Mouse (Mus musculus): ENCODE measurements around the gene Gm11938. TPM values are rescaled to one million over a fixed set of nuclear protein-coding genes. Genes with fewer than 3 reads are reported as not detected.

Gene Gm11938
- polyA plus RNA-seq, 1 experiment from 2014 or later, result not detected

GRCm38 (mm10) chr11:99566530-99566929, 36.6 kb downstream of the Gm11938 start, which contains the start of gene Krtap3-1:
Krtap3-1 (minus strand) TSS chr11:99566630.
- no peaks in the 10 kb centered on the region for H3K9me3 ChIP-seq
- H3K4me3 ChIP-seq, result no peak within 1 kb of the TSS
- no peaks in the 10 kb centered on the region for H3K36me3 ChIP-seq
- ATAC-seq (ENCODE audit: low FRiP score, low read depth), result no peak
- 89% methylated on average over 7 of the region's 7 CpGs for WGBS
- H3K4me1 ChIP-seq (replicated peaks), result no peaks in the 10 kb centered on the region
- H3K9ac ChIP-seq, result no peak within 1 kb of the TSS
- H3K27ac ChIP-seq (replicated peaks), result no peak within 1 kb of the TSS
- H3K4me2 ChIP-seq, result no peak within 1 kb of the TSS
- H3K27me3 ChIP-seq, result no peaks in the 10 kb centered on the region

- Histone ChIP-seq H3K9ac (no peak overlapping the region), H3K9me3 (no peaks in the 10 kb centered on the region), H3K4me1 (replicated peaks) (no peaks in the 10 kb centered on the region), H3K27me3 (no peaks in the 10 kb centered on the region), H3K27ac (replicated peaks) (no peak overlapping the region), H3K36me3 (no peaks in the 10 kb centered on the region), H3K4me3 (no peak overlapping the region), H3K4me2 (no peak overlapping the region)
- WGBS, result 81% methylated on average over 6 of the region's 6 CpGs
- no peak for ATAC-seq (ENCODE audit: low FRiP score, low read depth)
These were observed 40.5 kb downstream of the Gm11938 start for GRCm38 (mm10) chr11:99562580-99562979.

- ATAC-seq (ENCODE audit: low FRiP score, low read depth), result no peak
- WGBS, result 95% methylated on average over 9 of the region's 9 CpGs
- no peaks in the 10 kb centered on the region for H3K4me1 ChIP-seq (replicated peaks)
These were observed 43.7 kb downstream of the Gm11938 start, which contains the start of gene Gm11939 for GRCm38 (mm10) chr11:99559366-99559765. Gm11939 (minus strand) TSS chr11:99559466.

GRCm38 (mm10) chr11:99557976-99558745, 44.9 kb downstream of the Gm11938 start:
- no peaks in the 10 kb centered on the region for H3K9me3 ChIP-seq
- ATAC-seq (ENCODE audit: low FRiP score, low read depth), result no peak

More at GRCm38 (mm10) chr11:99559366-99559765, 43.7 kb downstream of the Gm11938 start, which contains the start of gene Gm11939:
- H3K27ac ChIP-seq (replicated peaks), result no peak within 1 kb of the TSS
- H3K9me3 ChIP-seq, result no peaks in the 10 kb centered on the region
- no peaks in the 10 kb centered on the region for H3K27me3 ChIP-seq
- H3K4me2 ChIP-seq, result no peak within 1 kb of the TSS
- no peak within 1 kb of the TSS for H3K9ac ChIP-seq
- no peak within 1 kb of the TSS for H3K4me3 ChIP-seq
- H3K36me3 ChIP-seq, result no peaks in the 10 kb centered on the region

GRCm38 (mm10) chr11:99556753-99557152, 46.4 kb downstream of the Gm11938 start, which contains the start of gene Krtap3-2:
Krtap3-2 (minus strand) TSS chr11:99556853.
- H3K4me2 ChIP-seq, result no peak within 1 kb of the TSS
- no peaks in the 10 kb centered on the region for H3K4me1 ChIP-seq (replicated peaks)
- 91% methylated on average over 2 of the region's 2 CpGs for WGBS
- no peaks in the 10 kb centered on the region for H3K27me3 ChIP-seq
- no peak within 1 kb of the TSS for H3K4me3 ChIP-seq
- no peaks in the 10 kb centered on the region for H3K36me3 ChIP-seq
- no peak within 1 kb of the TSS for H3K27ac ChIP-seq (replicated peaks)
- no peak for ATAC-seq (ENCODE audit: low FRiP score, low read depth)
- no peaks in the 10 kb centered on the region for H3K9me3 ChIP-seq
- no peak within 1 kb of the TSS for H3K9ac ChIP-seq

More at GRCm38 (mm10) chr11:99557976-99558745, 44.9 kb downstream of the Gm11938 start:
- no peak overlapping the region for H3K9ac ChIP-seq
- no peak overlapping the region for H3K4me3 ChIP-seq
- H3K4me2 ChIP-seq, result no peak overlapping the region
- 78% methylated on average over 3 of the region's 3 CpGs for WGBS
- no peaks in the 10 kb centered on the region for H3K36me3 ChIP-seq
- H3K27me3 ChIP-seq, result no peaks in the 10 kb centered on the region
- no peaks in the 10 kb centered on the region for H3K4me1 ChIP-seq (replicated peaks)
- no peak overlapping the region for H3K27ac ChIP-seq (replicated peaks)

- H3K4me3 ChIP-seq, result no peak overlapping the region
- no peaks in the 10 kb centered on the region for H3K27me3 ChIP-seq
- no peak overlapping the region for H3K9ac ChIP-seq
- WGBS, result 95% methylated on average over 2 of the region's 2 CpGs
- no peaks in the 10 kb centered on the region for H3K9me3 ChIP-seq
- no peaks in the 10 kb centered on the region for H3K4me1 ChIP-seq (replicated peaks)
- H3K4me2 ChIP-seq, result no peak overlapping the region
- no peak for ATAC-seq (ENCODE audit: low FRiP score, low read depth)
- no peak overlapping the region for H3K27ac ChIP-seq (replicated peaks)
- no peaks in the 10 kb centered on the region for H3K36me3 ChIP-seq
These were observed 46.9 kb downstream of the Gm11938 start for GRCm38 (mm10) chr11:99556195-99556594.

Other genes with a start within 250 kb of the Gm11938 start
- gene Krt28, start 228.4 kb downstream of the Gm11938 start, polyA plus RNA-seq (2015; fragmentation: Nextera tagmentation; extraction: Ambion mirVana), result 0.54 and 0.65 TPM in 2 replicates
- 29.6 and 30.6 TPM in 2 replicates for gene Krt10, start 213.9 kb downstream of the Gm11938 start, polyA plus RNA-seq (2015; fragmentation: Nextera tagmentation; extraction: Ambion mirVana)
- gene Krt12, start 181.0 kb downstream of the Gm11938 start, polyA plus RNA-seq (2015; fragmentation: Nextera tagmentation; extraction: Ambion mirVana), result 0.30 TPM in 1 of 2 replicates, not detected in the other
- gene Krt20, start 165.2 kb downstream of the Gm11938 start, polyA plus RNA-seq (2015; fragmentation: Nextera tagmentation; extraction: Ambion mirVana), result 0.14 and 0.24 TPM in 2 replicates
- gene Krt23, start 110.2 kb downstream of the Gm11938 start, polyA plus RNA-seq (2015; fragmentation: Nextera tagmentation; extraction: Ambion mirVana), result 0.20 and 0.31 TPM in 2 replicates
- gene Krt39, start 82.0 kb downstream of the Gm11938 start, polyA plus RNA-seq (2015; fragmentation: Nextera tagmentation; extraction: Ambion mirVana), result not detected in 2 replicates
- gene Krt40, start 60.1 kb downstream of the Gm11938 start, polyA plus RNA-seq (2015; fragmentation: Nextera tagmentation; extraction: Ambion mirVana), result not detected in 2 replicates
- not detected in 2 replicates for gene Krtap3-3, start 52.4 kb downstream of the Gm11938 start, polyA plus RNA-seq (2015; fragmentation: Nextera tagmentation; extraction: Ambion mirVana)
- not detected in 2 replicates for gene Krtap3-2, start 46.5 kb downstream of the Gm11938 start, polyA plus RNA-seq (2015; fragmentation: Nextera tagmentation; extraction: Ambion mirVana)
- not detected in 2 replicates for gene Gm11939, start 43.8 kb downstream of the Gm11938 start, polyA plus RNA-seq (2015; fragmentation: Nextera tagmentation; extraction: Ambion mirVana)
- gene Krtap3-1, start 36.7 kb downstream of the Gm11938 start, polyA plus RNA-seq (2015; fragmentation: Nextera tagmentation; extraction: Ambion mirVana), result not detected in 2 replicates
- gene Krtap1-5, start 22.3 kb downstream of the Gm11938 start, polyA plus RNA-seq (2015; fragmentation: Nextera tagmentation; extraction: Ambion mirVana), result not detected in 2 replicates
- gene Krtap1-4, start 19.7 kb downstream of the Gm11938 start, polyA plus RNA-seq (2015; fragmentation: Nextera tagmentation; extraction: Ambion mirVana), result not detected in 2 replicates
- not detected in 2 replicates for gene Krtap1-3, start 12.0 kb downstream of the Gm11938 start, polyA plus RNA-seq (2015; fragmentation: Nextera tagmentation; extraction: Ambion mirVana)
- not detected in 2 replicates for gene Krtap9-3, start 5.2 kb downstream of the Gm11938 start, polyA plus RNA-seq (2015; fragmentation: Nextera tagmentation; extraction: Ambion mirVana)
- gene Gm11937, start 6.9 kb upstream of the Gm11938 start, polyA plus RNA-seq (2015; fragmentation: Nextera tagmentation; extraction: Ambion mirVana), result not detected in 2 replicates
- gene Krtap2-4, start 11.5 kb upstream of the Gm11938 start, polyA plus RNA-seq (2015; fragmentation: Nextera tagmentation; extraction: Ambion mirVana), result not detected in 2 replicates
- gene Gm11562, start 17.1 kb upstream of the Gm11938 start, polyA plus RNA-seq (2015; fragmentation: Nextera tagmentation; extraction: Ambion mirVana), result not detected in 2 replicates
- not detected in 2 replicates for gene Krtap4-1, start 24.9 kb upstream of the Gm11938 start, polyA plus RNA-seq (2015; fragmentation: Nextera tagmentation; extraction: Ambion mirVana)
- not detected in 2 replicates for gene Krtap4-2, start 31.8 kb upstream of the Gm11938 start, polyA plus RNA-seq (2015; fragmentation: Nextera tagmentation; extraction: Ambion mirVana)
- not detected in 2 replicates for gene Krtap4-7, start 40.8 kb upstream of the Gm11938 start, polyA plus RNA-seq (2015; fragmentation: Nextera tagmentation; extraction: Ambion mirVana)
- not detected in 2 replicates for gene Gm11555, start 46.9 kb upstream of the Gm11938 start, polyA plus RNA-seq (2015; fragmentation: Nextera tagmentation; extraction: Ambion mirVana)
- not detected in 2 replicates for gene Gm11563, start 55.7 kb upstream of the Gm11938 start, polyA plus RNA-seq (2015; fragmentation: Nextera tagmentation; extraction: Ambion mirVana)
- not detected in 2 replicates for gene Krtap4-6, start 62.7 kb upstream of the Gm11938 start, polyA plus RNA-seq (2015; fragmentation: Nextera tagmentation; extraction: Ambion mirVana)
- gene Gm14190, start 87.4 kb upstream of the Gm11938 start, polyA plus RNA-seq (2015; fragmentation: Nextera tagmentation; extraction: Ambion mirVana), result not detected in 2 replicates
- gene Gm14180, start 131.0 kb upstream of the Gm11938 start, polyA plus RNA-seq (2015; fragmentation: Nextera tagmentation; extraction: Ambion mirVana), result not detected in 2 replicates
- not detected in 2 replicates for gene Gm11595, start 169.6 kb upstream of the Gm11938 start, polyA plus RNA-seq (2015; fragmentation: Nextera tagmentation; extraction: Ambion mirVana)
- not detected in 2 replicates for gene Krtap4-8, start 177.4 kb upstream of the Gm11938 start, polyA plus RNA-seq (2015; fragmentation: Nextera tagmentation; extraction: Ambion mirVana)
- not detected in 2 replicates for gene Krtap4-9, start 181.9 kb upstream of the Gm11938 start, polyA plus RNA-seq (2015; fragmentation: Nextera tagmentation; extraction: Ambion mirVana)
- gene Gm11596, start 190.2 kb upstream of the Gm11938 start, polyA plus RNA-seq (2015; fragmentation: Nextera tagmentation; extraction: Ambion mirVana), result not detected in 2 replicates
- not detected in 2 replicates for gene Gm11569, start 195.6 kb upstream of the Gm11938 start, polyA plus RNA-seq (2015; fragmentation: Nextera tagmentation; extraction: Ambion mirVana)
- gene Gm11554, start 201.1 kb upstream of the Gm11938 start, polyA plus RNA-seq (2015; fragmentation: Nextera tagmentation; extraction: Ambion mirVana), result not detected in 2 replicates
- gene Krtap4-13, start 206.6 kb upstream of the Gm11938 start, polyA plus RNA-seq (2015; fragmentation: Nextera tagmentation; extraction: Ambion mirVana), result not detected in 2 replicates
- not detected in 2 replicates for gene Gm11564, start 212.4 kb upstream of the Gm11938 start, polyA plus RNA-seq (2015; fragmentation: Nextera tagmentation; extraction: Ambion mirVana)
- gene 2300003K06Rik, start 234.8 kb upstream of the Gm11938 start, polyA plus RNA-seq (2015; fragmentation: Nextera tagmentation; extraction: Ambion mirVana), result not detected in 2 replicates
- not detected in 2 replicates for gene Krtap4-16, start 248.3 kb upstream of the Gm11938 start, polyA plus RNA-seq (2015; fragmentation: Nextera tagmentation; extraction: Ambion mirVana)